Mouse (Mus musculus) kidney, postnatal 0 days (tissue): ENCODE data around the gene Dclk2. TPM values are rescaled to one million over a fixed set of nuclear protein-coding genes. Genes with fewer than 3 reads are reported as not detected.

Source experiments
- ATAC-seq: fragments of 200-750 bp; cut with Nextera tagmentation; replicated peaks from 2 replicates; pipeline ENCODE4 v1.8.0; 2017; ENCODE audit warnings: low read depth, moderate number of reproducible peaks, moderate TSS enrichment, moderate library complexity; ENCODE audit not compliant: low FRiP score
- DNase-seq: peaks from one replicate; pipeline ENCODE4 v3.0.0-alpha.2; 2016; ENCODE audit warnings: low spot score
- H3K27ac ChIP-seq: fragments of 300-500 bp; sonication (generic); 2 replicates; pipeline ENCODE4 v1.5.1; 2014; ENCODE audit warnings: mild to moderate bottlenecking
- H3K27me3 ChIP-seq: fragments of 300-500 bp; sonication (generic); 2 replicates; pipeline ENCODE4 v1.6.1; 2014; ENCODE audit warnings: low read length, mixed read lengths; ENCODE audit not compliant: insufficient read depth
- H3K36me3 ChIP-seq: fragments of 300-500 bp; sonication (generic); 2 replicates; pipeline ENCODE4 v1.6.1; 2014; ENCODE audit warnings: low read length, mixed read lengths; ENCODE audit not compliant: insufficient read depth
- H3K4me1 ChIP-seq: fragments of 300-500 bp; sonication (generic); replicated peaks from 2 replicates; pipeline ENCODE4 v1.6.1; 2014; ENCODE audit warnings: antibody characterized with exemption, low read length, mixed read lengths; ENCODE audit not compliant: insufficient read depth
- H3K4me2 ChIP-seq: fragments of 300-500 bp; sonication (generic); 2 replicates; pipeline ENCODE4 v1.6.1; 2014; ENCODE audit warnings: mild to moderate bottlenecking, low read length, moderate library complexity, mixed read lengths
- H3K4me3 ChIP-seq: fragments of 300-500 bp; sonication (generic); replicated peaks from 2 replicates; pipeline ENCODE4 v1.5.1; 2014; ENCODE audit warnings: low read depth, low read length
- H3K9ac ChIP-seq: fragments of 300-500 bp; sonication (generic); 2 replicates; pipeline ENCODE4 v1.6.1; 2014; ENCODE audit warnings: low read depth, low read length
- H3K9me3 ChIP-seq: fragments of 300-500 bp; sonication (generic); replicated peaks from 2 replicates; pipeline ENCODE4 v1.6.1; 2016; ENCODE audit warnings: low read length, inconsistent platforms, mixed read lengths
- CTCF ChIP-seq: IDR thresholded peaks from 2 replicates; pipeline ENCODE4 v1.5.1; 2016; ENCODE audit warnings: antibody characterized with exemption, low read depth, mild to moderate bottlenecking, moderate library complexity
- WGBS: fragments of 180-500 bp; shearing (Covaris S2); extraction: QIAGEN DNeasy Blood & Tissue Kit; methylation state at CpG from one replicate; pipeline ENCODE4 v1.1.7; 2014; 5-methylcytosine and 5-hydroxymethylcytosine counted together
- polyA plus RNA-seq: library from polyadenylated mRNA; unstranded; fragments of >200 nt; fragmentation: Nextera tagmentation; extraction: Ambion mirVana; gene quantifications from 2 replicates; pipeline ENCODE4 v1.2.1, GENCODE M21; 2015

Gene Dclk2
- polyA plus RNA-seq, 1 experiment from 2014 or later = 2.3 TPM

DNA sequence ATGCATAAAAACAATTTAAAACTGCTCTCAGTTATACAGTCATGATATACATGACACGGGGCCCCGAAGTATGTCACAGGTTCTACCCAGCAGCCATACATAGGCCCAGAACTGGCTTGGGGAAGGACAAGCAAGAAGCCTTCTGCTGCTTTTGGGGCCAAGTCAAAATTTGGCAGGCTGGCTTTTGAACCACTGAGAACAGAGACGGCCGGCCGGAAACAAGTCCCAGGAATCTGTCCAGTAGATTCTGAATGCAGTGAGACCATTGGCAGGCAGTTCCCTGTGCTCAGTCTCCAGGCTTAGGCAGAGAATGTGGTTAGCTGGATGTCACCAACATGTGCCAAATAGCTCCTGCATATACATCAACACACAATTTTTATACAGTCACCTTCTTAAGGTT is 130.9 kb downstream of the Dclk2 start:
- no peak for TF ChIP-seq CTCF
- Histone ChIP-seq H3K4me3 (no peak overlapping the region), H3K9ac (no peak overlapping the region), H3K27ac (no peak overlapping the region), H3K9me3 (no peaks in the 10 kb centered on the region), H3K27me3 (no peaks in the 10 kb centered on the region), H3K4me1 (no peaks in the 10 kb centered on the region), H3K36me3 (no peaks in the 10 kb centered on the region), H3K4me2 (no peak overlapping the region)
- no peak for ATAC-seq
- no peak for DNase-seq
- WGBS = 94% methylated on average over 5 of the region's 5 CpGs

DNA sequence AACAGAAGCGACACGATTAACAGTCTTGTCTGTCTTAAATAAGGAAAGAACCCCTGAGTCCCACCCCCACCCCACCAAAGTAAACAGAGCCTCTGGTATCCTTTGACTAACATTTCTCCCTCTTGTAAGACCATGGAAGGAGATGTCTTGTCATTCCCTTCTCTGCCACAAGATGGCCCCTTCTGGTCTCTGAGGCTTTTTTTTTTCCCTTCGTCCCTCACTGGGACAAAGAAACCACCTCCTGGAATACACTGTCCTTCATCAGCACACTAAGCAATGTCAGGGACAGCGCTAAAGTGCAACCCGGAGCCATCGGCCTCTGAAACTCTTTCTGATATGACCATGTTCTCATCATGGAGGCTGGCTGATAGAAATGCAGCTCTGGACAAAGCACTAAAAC is 131.9 kb downstream of the Dclk2 start:
- Histone ChIP-seq H3K4me3 (no peak overlapping the region), H3K4me1 (no peaks in the 10 kb centered on the region), H3K9ac (no peak overlapping the region), H3K4me2 (no peak overlapping the region), H3K9me3 (no peaks in the 10 kb centered on the region), H3K27ac (no peak overlapping the region), H3K27me3 (no peaks in the 10 kb centered on the region), H3K36me3 (no peaks in the 10 kb centered on the region)
- 34% methylated on average over 6 of the region's 6 CpGs for WGBS
- DNase-seq (peak; percentile 91), ATAC-seq (no peak)
- peak; percentile 77 for TF ChIP-seq CTCF

DNA sequence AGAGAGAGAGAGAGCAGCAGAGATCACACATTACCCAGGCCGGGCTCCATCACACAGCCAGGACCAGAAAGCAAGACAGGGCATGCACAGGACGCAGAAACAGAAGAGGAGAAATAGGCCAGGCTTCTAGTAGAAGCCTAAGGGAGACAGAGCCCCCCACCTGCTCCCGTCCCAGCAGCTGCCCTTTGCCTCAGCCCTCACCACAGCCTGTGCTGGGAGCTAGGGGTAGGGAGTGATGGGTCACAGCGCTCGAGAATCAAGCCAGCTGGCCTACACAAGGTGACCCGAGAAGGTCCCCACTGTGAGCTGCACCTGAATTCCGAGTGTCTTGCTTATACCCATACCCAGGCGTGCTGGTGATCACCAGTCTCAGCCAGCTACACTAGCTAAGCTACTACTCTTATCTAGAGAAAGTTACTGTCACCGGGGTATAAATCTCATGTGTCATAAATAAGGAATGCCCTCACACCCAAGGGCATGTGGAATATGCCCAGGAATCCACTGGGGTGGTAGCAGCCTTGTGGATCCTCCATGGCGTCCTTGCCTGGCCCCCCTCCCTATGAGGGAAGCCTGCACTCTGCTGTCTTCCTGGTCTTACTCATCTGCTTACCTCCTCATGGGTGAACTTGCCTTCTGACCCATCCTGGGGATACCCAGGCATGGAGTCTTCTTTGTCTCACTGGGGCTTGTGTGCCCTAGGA is 133.1 kb downstream of the Dclk2 start:
- Histone ChIP-seq H3K9ac (no peak overlapping the region), H3K27me3 (no peaks in the 10 kb centered on the region), H3K36me3 (no peaks in the 10 kb centered on the region), H3K27ac (no peak overlapping the region), H3K4me3 (no peak overlapping the region), H3K9me3 (no peaks in the 10 kb centered on the region), H3K4me1 (no peaks in the 10 kb centered on the region), H3K4me2 (no peak overlapping the region)
- DNase-seq (no peak), ATAC-seq (no peak)
- WGBS = 86% methylated on average over 10 of the region's 10 CpGs
- no peak for TF ChIP-seq CTCF

DNA sequence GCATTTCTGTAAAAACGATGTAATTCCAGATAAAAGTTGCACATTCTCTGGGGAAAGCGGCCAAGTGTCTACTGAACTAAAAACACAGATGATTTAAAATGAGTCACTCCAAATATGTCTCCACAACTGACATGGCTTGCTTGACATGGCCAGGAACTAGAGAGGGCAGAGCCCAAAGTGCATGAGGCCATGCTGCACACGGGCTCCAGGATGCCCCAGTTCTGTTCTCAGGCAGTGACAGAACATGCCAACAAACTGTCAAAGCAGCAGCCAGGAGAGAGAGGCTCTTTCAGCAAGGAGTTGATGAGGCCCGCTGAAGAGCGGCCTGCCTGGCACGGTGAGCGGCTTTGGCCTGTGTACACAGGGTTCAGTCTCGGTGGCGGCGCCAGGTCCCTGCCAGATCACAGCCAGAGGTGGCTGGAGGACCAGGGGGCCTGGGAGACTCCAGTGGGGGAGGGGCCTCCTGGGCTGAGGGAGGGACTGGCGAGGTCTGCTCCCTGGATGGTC is 133.8 kb downstream of the Dclk2 start:
- H3K27me3 ChIP-seq = no peaks in the 10 kb centered on the region
- H3K27ac ChIP-seq = no peak overlapping the region
- no peaks in the 10 kb centered on the region for H3K36me3 ChIP-seq
- no peak overlapping the region for H3K9ac ChIP-seq
- DNase-seq (no peak), ATAC-seq (no peak)
- no peak overlapping the region for H3K4me2 ChIP-seq
- WGBS = 52% methylated on average over 11 of the region's 11 CpGs
- H3K9me3 ChIP-seq = no peaks in the 10 kb centered on the region
- H3K4me1 ChIP-seq = no peaks in the 10 kb centered on the region
- no peak for TF ChIP-seq CTCF
- H3K4me3 ChIP-seq = no peak overlapping the region

DNA sequence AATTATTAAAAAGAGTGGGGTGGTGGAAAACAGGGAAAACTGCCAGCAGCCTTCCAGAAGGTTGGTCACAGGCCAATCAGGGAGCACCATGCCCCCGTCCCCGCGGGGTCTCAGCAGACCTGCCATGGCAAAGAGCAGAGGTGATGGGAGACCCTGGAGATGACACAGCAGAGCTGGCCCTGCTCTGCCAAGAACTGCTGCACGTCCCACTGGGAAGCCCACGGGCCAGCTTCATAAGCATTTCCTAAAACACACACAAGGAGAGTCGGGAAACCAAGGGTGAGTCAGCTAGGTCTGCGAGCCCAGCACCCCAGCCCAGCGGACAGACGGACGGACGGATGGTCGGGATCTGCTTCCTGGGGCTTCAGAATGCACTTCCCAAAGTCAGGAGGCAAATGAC is 134.4 kb downstream of the Dclk2 start:
- Histone ChIP-seq H3K27me3 (no peaks in the 10 kb centered on the region), H3K27ac (no peak overlapping the region), H3K4me1 (no peaks in the 10 kb centered on the region), H3K9ac (no peak overlapping the region), H3K9me3 (no peaks in the 10 kb centered on the region), H3K4me3 (no peak overlapping the region), H3K4me2 (no peak overlapping the region), H3K36me3 (no peaks in the 10 kb centered on the region)
- WGBS = 86% methylated on average over 12 of the region's 12 CpGs
- TF ChIP-seq CTCF = no peak
- ATAC-seq = no peak
- DNase-seq = no peak

DNA sequence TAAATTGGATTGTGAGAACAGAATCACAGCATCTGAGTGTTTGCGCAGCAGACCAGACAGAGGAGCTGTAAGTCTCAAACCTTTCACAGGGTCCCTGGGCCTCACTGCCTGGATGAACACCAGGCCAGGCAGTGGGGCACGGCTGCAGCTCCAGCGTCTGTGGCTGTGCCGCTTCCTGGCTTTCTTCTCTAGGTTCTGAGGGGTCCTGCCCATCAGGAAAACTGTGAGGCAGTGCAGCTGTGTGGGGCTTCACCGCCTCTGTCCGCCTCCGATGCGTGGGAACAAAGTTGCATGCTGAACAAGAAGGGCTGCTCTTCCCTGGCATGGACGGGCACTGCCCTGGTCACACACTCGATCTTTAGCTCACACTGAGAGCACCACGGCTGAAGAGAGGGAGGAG is 135.7 kb downstream of the Dclk2 start:
- no peaks in the 10 kb centered on the region for H3K9me3 ChIP-seq
- DNase-seq = no peak
- no peak overlapping the region for H3K9ac ChIP-seq
- no peak overlapping the region for H3K27ac ChIP-seq
- ATAC-seq = no peak
- WGBS = 45% methylated on average over 11 of the region's 11 CpGs
- H3K27me3 ChIP-seq = no peaks in the 10 kb centered on the region
- TF ChIP-seq CTCF = no peak
- no peak overlapping the region for H3K4me2 ChIP-seq
- H3K4me1 ChIP-seq = no peaks in the 10 kb centered on the region
- H3K36me3 ChIP-seq = no peaks in the 10 kb centered on the region
- H3K4me3 ChIP-seq = no peak overlapping the region

DNA sequence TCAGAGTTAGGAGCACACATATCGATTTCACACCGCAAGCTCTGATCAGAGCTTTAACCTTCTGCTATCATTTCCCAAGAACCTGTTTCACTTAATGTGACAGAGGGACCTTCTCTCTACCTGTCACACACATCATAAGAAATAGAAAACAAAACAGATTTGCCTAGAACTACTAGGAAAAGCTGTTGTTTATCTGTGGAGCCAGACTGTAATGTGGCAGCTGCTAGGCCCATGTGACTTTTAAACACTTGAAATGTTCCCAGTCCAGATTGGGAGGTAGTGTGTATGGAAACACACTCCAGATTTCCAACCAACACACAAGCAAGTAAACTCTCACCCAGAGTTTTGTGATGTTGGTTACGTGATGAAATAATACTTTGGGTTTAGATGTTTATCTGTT is 136.6 kb downstream of the Dclk2 start:
- Histone ChIP-seq H3K4me3 (no peak overlapping the region), H3K9me3 (no peaks in the 10 kb centered on the region), H3K36me3 (no peaks in the 10 kb centered on the region), H3K4me1 (no peaks in the 10 kb centered on the region), H3K27ac (no peak overlapping the region), H3K27me3 (no peaks in the 10 kb centered on the region), H3K9ac (no peak overlapping the region), H3K4me2 (no peak overlapping the region)
- no peak for DNase-seq
- TF ChIP-seq CTCF = no peak
- ATAC-seq = no peak
- WGBS = 71% methylated on average over 3 of the region's 3 CpGs
